Mouse (Mus musculus) liver, postnatal 0 days (tissue): ENCODE data around the gene Hexdc. TPM values are rescaled to one million over a fixed set of nuclear protein-coding genes. Genes with fewer than 3 reads are reported as not detected.
A peak's percentile ranks its signal among the peaks of the same experiment; 100 is the strongest.

ENCODE experiments used
- ATAC-seq: fragments of 200-750 bp; cut with Nextera tagmentation; 2 replicates; pipeline ENCODE4 v1.8.0; 2017; ENCODE audit warnings: mild to moderate bottlenecking, moderate library complexity
- DNase-seq: peaks from one replicate; pipeline ENCODE4 v3.0.0-alpha.2; 2016
- H3K27ac ChIP-seq: fragments of 300-500 bp; sonication (generic); 2 replicates; pipeline ENCODE4 v1.5.1; 2014; ENCODE audit warnings: antibody characterized with exemption, moderate library complexity, mild to moderate bottlenecking, low read depth
- H3K27me3 ChIP-seq: fragments of 300-500 bp; sonication (generic); 2 replicates; pipeline ENCODE4 v1.6.1; 2014; ENCODE audit warnings: low read length, control low read depth, mixed read lengths; ENCODE audit not compliant: insufficient read depth
- H3K36me3 ChIP-seq: fragments of 300-500 bp; sonication (generic); replicated peaks from 2 replicates; pipeline ENCODE4 v1.6.1; 2014; ENCODE audit warnings: mild to moderate bottlenecking, control low read depth, low read length, moderate library complexity, mixed read lengths; ENCODE audit not compliant: insufficient read depth
- H3K4me1 ChIP-seq: fragments of 300-500 bp; sonication (generic); 2 replicates; pipeline ENCODE4 v1.6.1; 2014; ENCODE audit warnings: antibody characterized with exemption, mild to moderate bottlenecking, control low read depth; ENCODE audit not compliant: insufficient read depth
- H3K4me2 ChIP-seq: fragments of 300-500 bp; sonication (generic); 2 replicates; pipeline ENCODE4 v1.6.1; 2014; ENCODE audit warnings: low read depth, mild to moderate bottlenecking, low read length, moderate library complexity, mixed read lengths
- H3K4me3 ChIP-seq: fragments of 300-500 bp; sonication (generic); 2 replicates; pipeline ENCODE4 v1.5.1; 2014; ENCODE audit warnings: low read depth, low read length
- H3K9ac ChIP-seq: fragments of 300-500 bp; sonication (generic); replicated peaks from 2 replicates; pipeline ENCODE4 v1.6.1; 2014; ENCODE audit warnings: mild to moderate bottlenecking, moderate library complexity
- H3K9me3 ChIP-seq: fragments of 300-500 bp; sonication (generic); 2 replicates; pipeline ENCODE4 v1.6.1; 2016; ENCODE audit warnings: mild to moderate bottlenecking, control low read depth, low read length, mixed read lengths
- CTCF ChIP-seq: sonication (generic); IDR thresholded peaks from 2 replicates; pipeline ENCODE4 v1.5.1; 2016; ENCODE audit warnings: antibody characterized with exemption, low read depth
- EP300 ChIP-seq: IDR thresholded peaks from 2 replicates; pipeline ENCODE4 v1.6.1; 2016; ENCODE audit warnings: antibody characterized with exemption, low read depth, mild to moderate bottlenecking
- WGBS: fragments of 180-500 bp; shearing (Covaris S2); extraction: QIAGEN DNeasy Blood & Tissue Kit; methylation state at CpG from one replicate; pipeline ENCODE4 v1.1.7; 2014; ENCODE audit not compliant: insufficient replicate concordance; 5-methylcytosine and 5-hydroxymethylcytosine counted together
- polyA plus RNA-seq: library from polyadenylated mRNA; unstranded; fragments of >200 nt; fragmentation: Nextera tagmentation; extraction: Ambion mirVana; gene quantifications from 2 replicates; pipeline ENCODE4 v1.2.1, GENCODE M21; 2015

Gene Hexdc
- polyA plus RNA-seq, 1 experiment from 2014 or later = 3.2 TPM

- Histone ChIP-seq H3K4me2 (no peak overlapping the region), H3K9me3 (no peaks in the 10 kb centered on the region), H3K27ac (no peak overlapping the region), H3K9ac (no peak overlapping the region), H3K4me3 (no peak overlapping the region), H3K4me1 (no peaks in the 10 kb centered on the region), H3K36me3 (peaks cover 66% of the 10 kb centered on the region), H3K27me3 (no peaks in the 10 kb centered on the region)
- TF ChIP-seq EP300 (no peak), CTCF (no peak)
- WGBS = 88% methylated on average over 5 of the region's 5 CpGs
- DNase-seq (no peak), ATAC-seq (no peak)
Observed at GRCm38 (mm10) chr11:121220771-121221170, 16.5 kb downstream of the Hexdc start.

GRCm38 (mm10) chr11:121221321-121222010 is 17.2 kb downstream of the Hexdc start:
- no peak overlapping the region for H3K27ac ChIP-seq
- TF ChIP-seq EP300 = no peak
- TF ChIP-seq CTCF = no peak
- ATAC-seq (no peak), DNase-seq (no peak)
- H3K36me3 ChIP-seq = peaks cover 73% of the 10 kb centered on the region
- H3K4me2 ChIP-seq = no peak overlapping the region
- WGBS = 72% methylated on average over 6 of the region's 6 CpGs
- no peak overlapping the region for H3K4me3 ChIP-seq
- H3K9ac ChIP-seq = no peak overlapping the region
- H3K27me3 ChIP-seq = no peaks in the 10 kb centered on the region
- H3K9me3 ChIP-seq = no peaks in the 10 kb centered on the region
- no peaks in the 10 kb centered on the region for H3K4me1 ChIP-seq

DNA sequence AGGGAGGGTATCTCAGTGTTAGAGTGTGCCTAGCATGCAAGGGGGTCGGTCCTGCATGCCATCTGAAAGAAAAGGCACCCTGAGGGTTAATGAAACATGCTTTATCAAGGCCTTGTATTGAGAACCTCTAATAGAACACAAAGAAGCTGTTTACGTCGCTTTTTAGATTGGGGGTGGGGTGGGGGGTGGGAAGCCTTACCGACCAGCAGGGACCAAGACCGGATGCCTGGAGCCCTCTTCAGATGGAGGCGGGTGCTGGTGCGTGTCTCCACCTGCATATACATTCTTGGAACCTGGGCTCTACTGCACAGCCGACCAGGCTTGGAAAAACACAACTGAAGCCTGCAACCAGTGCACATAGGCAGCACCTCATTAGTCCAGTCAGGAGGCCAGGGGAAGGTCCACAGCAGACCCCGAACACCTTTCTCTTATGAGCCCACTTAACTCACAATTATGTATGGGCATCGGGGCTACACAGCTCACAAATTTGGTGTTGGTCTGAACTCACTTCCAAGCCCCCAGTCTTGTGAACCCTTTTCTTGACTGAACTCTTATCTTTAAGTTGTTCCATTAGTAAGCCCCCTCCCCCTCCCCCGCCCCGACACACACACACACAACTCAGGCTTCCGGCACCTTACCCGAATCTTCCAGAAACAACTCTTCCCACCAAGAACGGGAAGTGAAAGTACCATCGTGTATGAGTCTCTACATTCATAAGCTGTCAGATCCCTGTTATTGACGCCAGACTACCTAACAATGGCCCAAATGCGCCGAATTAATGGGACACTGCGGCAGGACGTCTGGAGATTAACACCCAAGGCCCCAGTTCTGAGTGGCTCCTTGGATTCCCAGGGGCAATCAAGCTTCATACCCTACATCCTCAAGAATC is 24.1 kb downstream of the Hexdc start:
- peaks cover 39% of the 10 kb centered on the region for H3K36me3 ChIP-seq
- DNase-seq (peak; percentile 26), ATAC-seq (peak; percentile 51)
- peak overlapping the region; percentile 93 for H3K27ac ChIP-seq
- H3K4me1 ChIP-seq = peaks cover 34% of the 10 kb centered on the region
- H3K27me3 ChIP-seq = no peaks in the 10 kb centered on the region
- H3K4me2 ChIP-seq = peak overlapping the region; percentile 80
- H3K9ac ChIP-seq = peak overlapping the region; percentile 76
- H3K9me3 ChIP-seq = no peaks in the 10 kb centered on the region
- WGBS = 10% methylated on average over 21 of the region's 21 CpGs
- no peak for TF ChIP-seq CTCF
- TF ChIP-seq EP300 = no peak
- H3K4me3 ChIP-seq = peak overlapping the region; percentile 85

DNA sequence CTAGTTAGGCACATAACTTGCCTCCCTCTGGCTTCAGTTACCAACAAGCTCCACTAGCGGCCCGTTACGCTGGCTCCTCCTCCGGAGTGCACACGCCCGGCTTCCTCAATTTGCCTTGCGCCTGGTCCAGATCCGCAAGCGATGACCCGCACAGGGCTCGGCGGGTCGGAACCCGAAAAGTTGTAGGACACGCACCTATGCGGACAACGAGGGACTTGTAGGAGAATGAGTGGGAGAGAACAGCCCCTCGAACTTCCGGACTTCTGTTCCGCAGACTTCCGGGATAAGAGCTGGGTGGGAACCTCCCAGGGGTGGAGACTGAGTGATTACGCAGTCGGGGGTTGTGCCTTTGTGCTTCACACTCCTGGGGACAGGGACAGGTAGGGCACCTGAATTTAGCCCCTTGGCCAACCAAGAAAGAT is 24.8 kb downstream of the Hexdc start, which contains the start of gene Cybc1:
Gene Cybc1 (minus strand): TSS at position 305 of the 422 bp plus-strand sequence.
- Histone ChIP-seq H3K4me2 (peak within 1 kb of the TSS; percentile 80), H3K27ac (peak within 1 kb of the TSS; percentile 93), H3K9me3 (no peaks in the 10 kb centered on the region), H3K4me1 (peaks cover 40% of the 10 kb centered on the region), H3K36me3 (peaks cover 32% of the 10 kb centered on the region), H3K9ac (peak within 1 kb of the TSS; percentile 76), H3K27me3 (no peaks in the 10 kb centered on the region), H3K4me3 (peak within 1 kb of the TSS; percentile 85)
- under 1% methylated on average over 23 of the region's 23 CpGs for WGBS
- DNase-seq (peak; percentile 84), ATAC-seq (peak; percentile 91)
- TF ChIP-seq CTCF (peak; percentile 30), EP300 (peak; percentile 57)

DNA sequence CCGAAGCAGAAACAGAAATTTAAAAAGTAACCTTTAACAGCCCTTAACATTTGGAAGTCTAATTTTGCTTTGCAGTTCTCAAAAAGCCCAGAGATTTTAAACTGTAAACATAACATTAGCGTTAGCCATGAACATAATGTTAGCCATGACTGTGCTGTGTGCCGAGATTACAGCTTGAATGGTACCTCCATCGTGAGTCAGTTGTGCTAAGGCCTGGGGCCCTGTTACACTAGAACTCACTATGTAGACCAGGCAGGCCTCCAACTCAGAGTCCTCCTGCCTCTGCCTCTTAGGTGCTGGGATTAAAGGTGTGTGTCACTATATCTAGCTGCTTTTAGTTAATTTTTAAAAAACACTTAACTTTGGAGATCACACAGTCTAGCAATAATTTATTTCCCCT is 27.0 kb downstream of the Hexdc start:
- Histone ChIP-seq H3K4me1 (peaks cover 60% of the 10 kb centered on the region), H3K27me3 (no peaks in the 10 kb centered on the region), H3K9ac (no peak overlapping the region), H3K4me3 (no peak overlapping the region), H3K9me3 (no peaks in the 10 kb centered on the region), H3K27ac (0 out of 2 replicates have a peak overlapping the region, but pooled peaks have one; percentile 31), H3K4me2 (no peak overlapping the region), H3K36me3 (peaks cover 11% of the 10 kb centered on the region)
- 71% methylated on average over 4 of the region's 4 CpGs for WGBS
- ATAC-seq (no peak), DNase-seq (no peak)
- no peak for TF ChIP-seq CTCF
- no peak for TF ChIP-seq EP300
